Mouse (Mus musculus) B cell, adult 2 months (primary cell): ENCODE results near the gene Yap1.

Experiments
- DNase-seq, 2 experiments: peaks; one replicate each; pipeline ENCODE4 v3.0.0; 2022

Gene Yap1

DNA sequence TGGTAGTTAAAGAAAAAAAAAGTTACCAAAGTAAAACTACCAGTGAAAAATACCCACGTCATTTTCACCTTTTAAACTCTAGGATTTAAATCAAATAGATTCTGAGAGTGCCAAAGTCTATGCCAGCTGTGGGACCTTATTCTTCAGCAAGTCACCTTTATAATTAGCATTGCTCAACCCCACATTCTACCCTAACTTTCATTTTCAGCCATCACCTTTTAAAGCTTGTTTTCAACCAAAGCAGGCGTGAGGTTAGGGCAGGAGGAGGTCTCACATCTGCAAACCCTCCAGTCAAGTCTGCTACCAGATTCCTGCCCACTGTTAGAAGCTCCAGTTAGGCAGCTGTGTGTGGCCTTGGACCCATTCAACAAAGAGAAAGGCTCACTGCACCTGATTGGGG lies 32.4 kb downstream of the Yap1 start:
- DNase-seq = no peak

DNA sequence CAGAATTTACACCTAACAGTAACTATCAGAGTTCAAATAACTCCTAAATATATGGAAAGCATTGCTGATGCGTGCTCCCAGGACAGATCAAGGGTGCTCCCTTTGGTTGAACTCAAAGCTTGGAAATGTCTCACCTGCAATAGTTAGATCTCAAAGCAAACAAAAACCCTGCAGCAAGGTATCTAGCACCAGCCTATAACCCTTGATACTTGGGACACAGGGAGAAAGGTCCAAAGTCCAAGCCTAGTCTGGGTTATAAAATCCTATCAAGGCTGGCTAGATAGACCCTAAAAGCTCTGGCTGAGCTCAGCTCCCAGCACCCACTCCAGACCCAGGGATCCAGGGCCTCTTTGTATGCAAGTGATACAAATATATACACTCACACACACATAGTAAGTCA lies 36.4 kb downstream of the Yap1 start:
- no peak for DNase-seq

DNA sequence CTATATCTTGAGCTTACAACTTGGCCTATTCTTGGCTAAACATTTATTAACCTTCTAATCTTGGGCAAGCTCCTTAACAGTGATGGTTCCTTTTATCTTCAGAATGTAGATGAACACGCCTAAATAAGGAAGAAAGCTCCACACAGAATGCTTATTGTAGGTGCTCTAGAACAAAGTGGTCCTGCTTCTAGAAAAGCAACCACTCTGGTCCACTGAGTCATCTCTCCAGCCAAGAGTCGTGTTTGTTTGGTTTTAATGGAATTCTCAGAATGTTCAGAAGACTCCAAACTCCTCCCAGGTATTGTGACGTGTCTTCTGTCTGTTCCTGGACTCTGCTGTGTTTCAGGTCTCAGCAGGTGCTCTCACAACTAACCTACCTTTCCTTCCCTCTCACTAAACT lies 38.8 kb downstream of the Yap1 start:
- DNase-seq = no peak

DNA sequence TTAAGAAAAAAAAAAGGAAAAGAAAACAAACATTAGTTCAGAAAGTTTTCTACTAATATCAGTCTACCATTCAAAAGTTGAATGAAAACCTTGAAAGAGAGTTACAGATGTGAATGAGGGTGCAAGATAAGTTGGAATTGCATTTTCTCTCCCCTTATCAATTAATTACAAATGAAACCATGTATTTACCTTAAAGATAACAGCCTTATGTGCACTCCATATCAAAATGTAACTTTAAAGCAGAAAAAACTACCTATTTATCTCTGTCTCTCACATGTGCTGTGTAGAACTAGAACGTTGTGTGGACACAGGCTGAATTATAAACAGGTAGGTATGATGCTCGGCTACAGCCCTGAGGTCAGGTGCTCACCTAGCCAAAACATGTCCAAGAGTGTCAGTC lies 40.5 kb downstream of the Yap1 start:
- DNase-seq = no peak

DNA sequence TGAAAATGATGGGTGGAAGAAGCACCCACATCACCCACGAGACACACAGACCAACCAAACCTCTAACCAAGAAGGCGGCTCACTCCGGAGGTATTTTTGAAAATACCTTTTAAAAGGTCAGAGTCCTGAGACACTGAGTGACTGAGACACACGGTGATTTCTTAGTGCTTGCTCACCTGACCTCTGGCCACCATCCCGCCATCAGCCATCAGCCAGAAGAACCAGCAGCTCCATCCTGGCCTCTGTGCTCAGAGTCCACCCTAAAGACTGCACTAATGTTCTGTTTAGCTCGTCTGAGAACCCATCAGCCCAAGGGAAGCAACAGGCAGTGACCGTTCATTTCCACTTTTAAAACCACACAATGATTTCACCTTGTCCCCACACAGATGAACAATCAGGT lies 41.5 kb downstream of the Yap1 start:
- no peak for DNase-seq

DNA sequence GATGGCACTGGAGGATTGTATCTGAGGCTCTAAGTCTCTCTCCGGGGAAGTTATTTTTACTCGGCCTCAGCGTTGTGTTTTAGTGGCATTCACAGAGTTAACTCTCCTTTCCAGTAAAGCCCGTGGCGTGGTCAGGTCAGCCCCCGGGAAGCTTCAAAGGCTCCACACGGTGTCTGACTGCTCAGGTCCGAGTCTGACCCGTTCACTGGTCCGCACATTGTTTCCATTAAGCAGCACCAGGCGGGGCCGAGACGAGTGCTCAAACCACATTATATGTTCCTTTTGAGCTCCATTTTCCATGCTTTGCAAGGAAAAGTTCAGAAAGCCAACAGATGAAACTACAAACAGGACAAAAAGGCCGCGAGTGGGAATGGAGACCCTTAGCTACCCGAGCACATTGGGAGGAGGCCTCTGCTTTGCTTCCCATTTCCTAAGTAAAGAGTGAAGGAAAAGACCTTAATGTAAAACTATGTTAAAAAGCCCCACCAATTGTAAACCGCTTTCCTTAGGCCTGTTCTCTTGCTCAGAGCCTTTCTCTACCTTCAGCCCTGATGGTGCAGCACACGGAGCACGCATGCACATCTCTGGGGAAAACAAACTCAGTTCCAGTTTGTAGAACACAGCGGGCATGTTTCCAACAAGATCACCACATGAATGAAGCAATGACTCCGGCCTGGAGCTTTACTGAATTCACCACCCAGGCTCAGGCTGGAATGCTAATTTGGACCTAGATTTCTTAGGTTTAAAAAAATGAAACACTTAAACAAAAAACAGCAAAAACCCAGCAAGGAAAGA lies 42.8 kb downstream of the Yap1 start:
- DNase-seq = no peak

DNA sequence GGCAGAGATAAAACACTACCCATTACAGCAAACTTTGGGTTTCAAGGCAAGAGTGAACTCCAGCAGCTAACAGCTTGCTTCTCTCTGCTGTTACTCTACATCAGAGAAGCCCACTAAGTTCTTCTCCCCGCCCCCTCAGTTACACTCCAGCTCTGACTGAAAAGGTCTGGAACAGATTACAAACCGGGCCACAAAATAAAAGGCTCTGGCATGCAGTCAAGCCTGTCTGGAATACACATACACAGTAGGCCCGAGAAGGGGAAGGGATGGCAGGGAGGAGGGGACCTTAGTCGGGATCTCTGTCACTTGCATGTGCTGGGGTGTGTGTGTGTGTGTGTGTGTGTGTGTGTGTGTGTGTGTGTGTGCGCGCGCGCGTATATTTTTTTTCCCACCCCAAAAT lies 44.0 kb downstream of the Yap1 start:
- DNase-seq = no peak

DNA sequence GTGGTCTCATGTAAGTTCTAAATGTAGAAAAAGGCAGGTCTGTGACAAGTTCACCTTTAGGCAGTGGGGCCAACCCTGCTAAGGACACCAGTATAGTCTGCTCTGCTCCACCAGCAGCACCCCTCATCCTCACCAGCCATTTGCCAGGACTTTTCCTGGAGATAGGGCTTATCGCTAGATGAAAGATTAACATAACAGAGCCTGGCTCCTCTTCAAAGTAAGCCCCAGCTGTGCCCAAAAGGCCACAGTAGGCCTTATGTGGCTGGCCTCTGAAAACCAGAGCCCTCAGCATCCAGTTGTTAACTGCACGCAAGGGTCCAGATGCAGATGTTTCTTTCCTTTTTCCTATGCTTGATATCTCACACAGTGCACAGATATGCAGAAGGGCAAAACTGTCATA lies 45.1 kb downstream of the Yap1 start:
- no peak for DNase-seq

DNA sequence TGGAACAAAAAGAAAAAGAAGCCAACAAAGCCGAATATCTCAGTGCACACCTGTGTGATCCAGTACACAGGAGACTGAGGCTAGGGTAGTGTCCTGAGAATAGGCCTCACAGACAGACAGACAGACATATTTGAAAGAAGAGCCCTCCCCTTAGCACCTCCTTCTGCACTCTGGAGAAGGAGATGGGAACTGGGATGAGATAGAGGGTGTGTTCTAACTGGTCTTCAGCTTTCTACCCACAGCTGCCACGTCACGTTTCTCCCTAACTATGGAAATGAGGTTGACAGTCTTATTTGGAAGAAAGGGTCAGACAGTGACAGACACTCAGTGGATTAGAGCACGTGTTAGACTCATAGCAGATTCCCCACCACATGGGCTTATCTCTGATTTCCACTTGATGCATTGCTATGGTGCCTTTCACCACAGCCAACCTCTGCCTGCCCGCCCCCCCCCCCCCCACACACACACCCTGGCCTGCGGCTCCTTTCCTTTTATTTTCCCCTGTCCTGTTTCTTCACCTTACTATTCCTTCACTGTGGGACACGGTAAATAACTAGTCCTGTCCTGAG lies 46.3 kb downstream of the Yap1 start:
- no peak for DNase-seq

DNA sequence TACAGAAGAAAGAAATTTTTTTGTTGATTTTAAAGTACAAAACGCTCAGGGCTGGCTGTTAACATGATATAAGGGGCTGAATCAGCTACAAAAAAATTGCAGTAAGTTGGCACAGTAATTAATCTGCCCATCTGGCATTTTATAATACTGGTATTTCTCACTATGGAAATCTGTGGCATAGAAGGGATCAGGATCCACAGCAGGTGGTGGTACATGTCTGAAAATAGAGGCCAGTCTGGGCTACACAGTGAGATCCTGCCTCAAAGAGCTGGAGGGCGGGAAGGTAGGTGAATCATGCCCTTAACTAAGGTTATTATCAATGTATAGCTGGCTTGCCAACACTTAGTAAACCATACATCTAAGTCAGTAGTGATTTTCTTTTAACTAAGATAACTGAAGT lies 47.0 kb downstream of the Yap1 start:
- no peak for DNase-seq

DNA sequence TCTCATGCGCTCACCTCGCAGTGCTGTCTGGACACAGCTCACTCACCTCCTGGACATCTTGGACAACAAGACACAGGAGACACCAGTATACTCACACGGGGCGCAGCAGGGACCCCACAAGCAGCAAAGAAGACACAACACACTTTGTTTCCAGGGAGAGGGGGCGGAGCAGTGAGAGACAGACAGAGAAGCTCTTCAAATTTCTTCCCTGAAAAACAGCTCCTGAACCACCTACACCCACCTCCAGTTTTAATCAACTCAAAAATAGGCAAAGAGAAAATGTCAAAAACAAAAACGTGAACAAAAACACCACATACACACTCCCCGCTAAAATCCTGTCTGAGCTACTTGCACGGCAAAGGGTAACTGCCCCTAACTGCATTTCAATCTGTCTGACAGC lies 48.0 kb downstream of the Yap1 start:
- no peak for DNase-seq

DNA sequence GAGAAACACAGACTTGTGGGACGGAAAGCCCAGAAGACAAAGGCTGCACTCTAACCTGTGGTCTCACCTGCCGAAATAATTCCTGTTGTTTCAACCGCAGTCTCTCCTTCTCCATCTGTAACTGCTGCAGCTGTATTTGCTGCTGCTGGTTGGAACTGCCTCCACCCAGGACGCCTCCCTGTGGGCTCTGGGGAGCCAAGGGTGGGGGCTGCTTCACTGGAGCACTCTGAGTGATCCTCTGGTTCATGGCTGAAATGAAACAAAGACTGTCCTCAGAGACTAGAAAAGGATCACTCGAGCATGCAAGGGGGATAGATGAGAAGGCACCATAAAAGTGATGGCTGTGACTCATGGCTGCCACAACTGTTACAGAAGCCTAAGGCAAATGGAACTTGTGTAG lies 51.5 kb downstream of the Yap1 start:
- DNase-seq = no peak

DNA sequence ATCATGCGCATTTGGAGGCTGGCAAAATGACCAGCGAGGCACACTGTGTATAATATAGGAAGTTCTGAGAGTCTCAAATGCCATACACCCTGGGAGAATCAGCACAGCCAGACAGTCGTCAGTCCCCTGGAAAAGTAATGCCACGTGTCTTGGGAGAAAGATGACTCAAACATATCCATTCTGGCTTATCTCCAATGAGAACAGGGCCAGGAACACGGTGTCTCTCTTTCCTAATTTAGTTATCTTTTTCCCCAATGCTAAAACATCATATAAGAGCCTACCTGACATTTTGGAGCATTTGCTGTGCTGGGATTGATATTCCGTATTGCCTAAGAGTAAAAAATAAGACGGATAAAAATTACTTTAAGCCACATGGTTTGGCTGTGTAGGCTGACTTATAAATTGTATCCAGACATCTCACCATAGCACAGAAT lies 54.2 kb downstream of the Yap1 start:
- DNase-seq = no peak

DNA sequence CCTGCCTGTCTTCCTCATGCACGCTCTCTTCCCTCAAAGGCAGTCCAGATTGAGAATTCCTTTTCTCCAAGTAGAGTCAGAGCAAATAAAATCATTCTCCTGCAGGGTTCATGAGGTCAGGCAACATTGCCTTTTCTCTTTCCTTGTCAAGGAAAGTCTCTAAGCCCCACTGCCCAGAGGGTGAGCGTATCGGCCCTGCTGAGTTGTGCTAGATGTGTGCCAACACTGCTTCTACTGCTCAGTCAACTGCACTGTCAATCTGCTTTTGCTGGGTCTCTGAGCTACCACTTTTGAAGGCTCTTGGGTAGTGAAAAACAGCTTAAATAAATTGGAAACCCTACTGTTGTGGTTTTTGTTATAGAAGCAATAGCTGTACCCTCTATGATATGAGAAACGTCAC lies 56.5 kb downstream of the Yap1 start:
- DNase-seq = no peak

DNA sequence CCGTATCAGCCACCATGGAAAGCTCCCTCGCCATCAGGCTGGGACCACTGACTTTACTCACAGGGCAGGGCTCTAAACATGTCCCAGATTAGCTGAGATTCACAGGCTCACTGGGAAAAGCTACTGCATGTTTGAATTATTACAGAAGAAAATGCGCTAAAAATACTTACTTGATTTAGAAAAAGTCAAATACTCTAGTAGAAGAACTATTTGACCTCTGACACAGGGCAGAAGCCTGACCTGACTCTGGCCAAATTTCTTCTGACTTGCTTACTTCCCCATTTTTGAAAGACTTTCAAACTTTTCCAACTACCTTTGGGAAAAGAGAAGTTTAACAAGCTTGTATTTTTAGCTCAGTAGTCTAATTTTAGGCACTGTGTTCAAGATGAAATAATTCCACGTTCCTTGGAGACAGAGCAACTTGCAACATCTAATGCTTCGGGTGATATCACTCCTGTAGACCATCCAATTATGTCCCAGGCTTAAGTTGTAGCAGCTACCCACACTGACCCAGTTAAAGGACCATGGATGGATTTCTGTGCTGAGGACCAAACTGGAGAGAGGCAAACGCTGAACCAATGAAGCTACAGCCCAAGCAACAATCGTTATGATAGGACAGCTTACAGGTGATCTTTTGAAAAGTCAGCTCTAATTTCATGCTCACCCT lies 60.5 kb downstream of the Yap1 start:
- no peak for DNase-seq

DNA sequence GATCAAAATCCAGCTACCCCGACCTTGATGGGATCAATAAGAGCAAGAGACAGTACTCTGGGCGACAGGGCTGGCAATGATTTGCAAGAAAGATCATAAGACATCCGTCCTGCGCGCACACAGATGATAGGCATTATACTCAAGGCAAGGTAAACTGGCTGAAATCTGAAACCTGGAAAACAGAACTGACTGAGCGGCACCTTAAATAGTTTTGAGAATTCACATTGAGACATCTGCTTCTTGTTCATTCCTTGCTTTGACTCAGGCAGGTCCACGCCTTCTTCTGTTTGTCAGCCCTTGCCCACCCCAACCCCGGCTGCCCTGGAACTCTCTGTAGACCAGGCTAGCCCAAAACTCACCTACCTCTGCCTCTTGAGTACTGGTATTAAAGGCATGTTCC lies 61.7 kb downstream of the Yap1 start:
- DNase-seq = no peak

DNA sequence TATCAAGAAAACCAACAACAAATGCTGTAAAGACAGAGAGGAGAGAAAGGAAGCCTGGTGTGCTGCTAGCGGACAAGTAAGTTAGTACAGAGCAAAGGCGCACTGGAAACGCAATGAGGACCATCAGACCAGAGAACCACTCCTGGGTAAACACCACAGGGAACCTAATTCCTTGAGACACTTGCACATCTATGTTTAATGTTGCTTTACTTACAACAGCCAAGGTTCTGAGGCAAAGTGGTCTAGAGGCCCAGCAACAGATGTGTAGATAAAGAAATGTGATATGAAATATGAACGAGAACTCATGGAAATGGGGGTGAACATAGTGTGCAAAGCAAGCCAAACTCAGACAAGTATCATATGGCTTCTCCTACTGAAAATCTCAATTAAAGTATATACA lies 64.3 kb downstream of the Yap1 start:
- DNase-seq = no peak

DNA sequence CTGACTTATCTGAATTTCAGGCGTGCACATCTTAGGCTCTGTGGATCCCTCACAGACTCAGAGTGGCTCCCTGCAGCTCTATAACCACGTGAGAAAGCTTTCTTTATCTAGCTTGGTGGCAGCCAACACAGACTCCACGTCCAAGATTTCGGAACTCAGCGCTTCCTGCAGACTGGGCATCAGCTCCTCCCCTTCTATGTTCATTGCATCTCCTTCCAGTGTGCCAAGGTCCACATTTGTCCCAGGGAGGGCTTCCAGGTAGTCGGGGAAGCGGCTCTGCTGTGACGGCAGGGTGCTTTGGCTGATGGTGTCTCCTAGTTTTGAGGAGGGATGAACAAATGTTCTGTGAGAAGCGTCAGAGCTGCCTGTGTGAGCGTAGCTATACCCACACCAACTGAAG lies 70.0 kb downstream of the Yap1 start:
- DNase-seq = no peak

DNA sequence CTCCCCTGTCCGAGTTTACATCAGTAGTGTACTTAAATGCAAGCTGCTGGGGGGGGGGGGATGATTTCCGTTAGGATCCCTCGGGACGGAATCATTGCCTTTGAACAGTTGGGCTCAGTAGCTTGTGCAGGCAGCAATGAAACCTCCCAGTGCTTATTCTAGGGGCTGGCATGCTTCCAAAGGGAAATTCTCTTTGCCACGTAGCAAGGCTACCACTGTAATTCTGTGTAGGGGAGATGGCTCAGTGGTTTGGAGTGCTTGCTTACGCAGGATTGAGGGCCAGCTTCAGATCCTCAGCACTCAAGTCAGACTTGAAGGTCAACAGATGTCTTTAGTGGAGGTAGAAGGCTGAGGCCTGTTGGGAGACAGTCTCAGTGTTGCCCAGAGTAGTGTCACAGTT lies 74.8 kb downstream of the Yap1 start:
- DNase-seq = no peak

DNA sequence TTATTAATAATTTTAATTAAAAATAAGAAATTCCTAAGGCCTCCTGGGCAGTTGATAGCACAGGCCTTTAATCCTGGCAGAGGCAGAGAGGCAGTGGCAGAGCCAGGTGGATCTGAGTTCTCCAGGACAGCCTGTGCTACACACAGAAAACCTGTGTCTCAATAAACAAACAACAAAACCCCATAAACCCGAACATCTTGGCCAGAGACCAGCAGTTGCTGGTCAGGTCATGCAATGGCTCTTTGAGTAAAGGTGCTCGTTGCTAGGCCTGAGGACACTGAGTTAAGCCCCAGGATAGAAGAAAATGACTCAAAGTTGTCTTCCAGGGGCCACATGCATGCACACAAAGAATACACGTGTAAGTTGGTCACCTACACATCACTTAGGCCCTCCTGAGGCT lies 75.5 kb downstream of the Yap1 start:
- no peak for DNase-seq

DNA sequence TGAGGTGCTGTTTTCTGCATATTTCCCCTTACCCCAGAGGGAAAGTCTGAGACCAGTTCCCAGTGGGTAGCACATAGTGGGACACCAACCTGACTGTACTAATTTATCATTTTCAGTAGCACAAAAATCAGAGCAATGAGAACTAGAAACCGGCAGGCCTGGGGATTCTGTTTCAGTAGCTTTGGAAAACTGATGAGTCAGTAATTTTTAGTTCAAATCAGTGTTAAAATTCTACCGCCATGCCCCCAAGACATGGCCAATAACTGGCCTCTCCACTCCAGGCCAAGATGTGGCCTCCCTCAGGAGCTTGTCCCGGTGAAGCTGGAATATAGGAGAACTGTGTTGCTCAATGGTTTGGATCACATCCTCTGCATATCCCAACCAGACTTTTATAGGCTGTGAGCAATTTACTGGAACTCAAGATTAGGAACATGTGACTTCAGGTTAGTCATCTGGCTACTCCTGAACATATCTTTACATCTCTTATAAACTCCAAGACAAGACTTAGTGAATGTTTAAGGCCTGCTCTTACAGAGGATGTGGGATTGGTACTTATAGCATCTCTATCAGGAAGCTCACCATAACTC lies 76.1 kb downstream of the Yap1 start:
- no peak for DNase-seq

DNA sequence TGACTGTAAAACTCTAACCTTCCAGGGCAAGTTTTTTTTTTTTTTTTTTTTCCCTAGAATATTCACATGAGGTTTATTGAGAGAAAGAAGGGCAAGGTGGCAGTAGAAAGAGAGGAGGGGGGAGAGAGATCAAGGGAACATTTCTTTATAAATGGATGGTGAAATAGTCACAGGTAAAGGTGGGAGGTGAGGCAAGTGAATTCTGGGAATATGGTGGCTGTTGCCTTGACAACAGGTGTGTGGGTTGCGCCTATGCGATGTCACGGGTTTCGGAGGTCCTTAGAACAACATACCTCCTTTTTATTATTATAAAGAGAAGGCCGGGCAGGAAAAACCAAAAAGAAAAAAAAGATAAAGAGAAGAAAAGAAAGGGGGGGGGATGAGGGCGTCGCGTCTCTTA lies 89.5 kb downstream of the Yap1 start:
- DNase-seq = no peak

DNA sequence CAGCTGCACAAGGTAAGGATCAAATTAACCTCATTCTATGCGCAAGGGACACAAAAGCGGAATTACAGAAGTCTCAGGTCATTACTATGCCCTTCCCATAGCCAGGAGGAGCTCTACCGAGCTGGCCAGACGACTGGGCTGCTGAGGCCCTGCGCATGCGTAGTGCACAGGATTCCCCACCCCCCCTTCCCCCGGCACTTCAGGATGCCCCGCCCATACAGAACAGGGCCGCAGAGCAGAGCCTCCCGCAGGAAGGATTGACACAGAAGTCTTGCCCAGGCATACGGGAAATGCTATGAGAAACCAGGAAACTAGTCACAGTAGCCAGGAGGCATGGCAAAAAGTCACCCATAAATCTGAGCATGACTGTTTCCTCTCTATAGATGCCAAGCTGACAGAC lies 89.9 kb downstream of the Yap1 start:
- DNase-seq = peak; percentile 15 to 24

DNA sequence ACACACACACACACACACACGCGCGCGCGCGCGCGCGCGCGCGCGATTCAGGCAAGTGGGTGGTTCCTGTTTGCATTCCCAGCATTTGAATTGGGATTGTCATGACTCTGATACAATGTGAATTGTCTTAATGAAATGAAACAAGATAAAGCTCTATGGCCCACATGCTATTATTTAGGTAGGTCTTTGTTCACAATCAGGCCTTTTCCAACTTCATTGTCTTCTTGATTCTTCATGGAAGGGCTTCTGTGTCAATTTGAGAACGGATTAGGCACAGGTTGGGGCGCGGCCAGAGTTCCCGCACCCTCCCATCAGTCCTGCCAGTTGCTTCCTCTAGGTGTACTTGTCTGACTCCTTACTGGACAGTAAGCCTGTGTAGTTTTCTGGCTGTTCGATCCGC lies 90.4 kb downstream of the Yap1 start:
- DNase-seq = no peak
